Mouse (Mus musculus) CH12.LX (cell line): ENCODE data around the gene Gm10271. TPM values are rescaled to one million over a fixed set of nuclear protein-coding genes. Genes with fewer than 3 reads are reported as not detected.

Source experiments
- DNase-seq: peaks from one replicate; pipeline ENCODE4 v3.0.0-alpha.2; 2013; ENCODE audit errors: extremely low read depth
- H3K27ac ChIP-seq: 2 replicates; pipeline ENCODE4 v1.5.1; 2012; ENCODE audit warnings: low read depth, mild to moderate bottlenecking, control low read depth, moderate library complexity; ENCODE audit not compliant: insufficient read depth
- H3K27me3 ChIP-seq: replicated peaks from 2 replicates; pipeline ENCODE3; 2012; ENCODE audit warnings: inconsistent platforms
- H3K36me3 ChIP-seq, 2 experiments: replicated peaks in 1 of 2; 2 replicates each; pipeline versions ENCODE3 to v1.6.1; 2012; ENCODE audit warnings: inconsistent platforms in 1 of 2, low read length in 1 of 2, mild to moderate bottlenecking in 1 of 2, mixed read lengths in 1 of 2, moderate library complexity in 1 of 2; ENCODE audit not compliant: control insufficient read depth in 1 of 2, insufficient read depth in 1 of 2
- H3K4me1 ChIP-seq, 2 experiments: 2 replicates each; pipeline ENCODE4 v1.6.1; 2012; ENCODE audit warnings: inconsistent platforms in 1 of 2, moderate library complexity in 1 of 2; ENCODE audit not compliant: insufficient read depth in 2 of 2, control insufficient read depth in 1 of 2
- H3K4me2 ChIP-seq: 2 replicates; pipeline ENCODE4 v1.6.1; 2012; ENCODE audit warnings: low read depth, mild to moderate bottlenecking, control low read depth; ENCODE audit not compliant: poor library complexity, insufficient read depth, severe bottlenecking
- H3K4me3 ChIP-seq, 3 experiments: fragments of 150-350 bp in 1 of 3; sonication (generic) in 1 of 3; replicated peaks in 1 of 3; 2 replicates each; pipeline versions ENCODE3 to v1.5.1; 2011 to 2012; ENCODE audit warnings: low read depth in 2 of 3, low read length in 2 of 3, mild to moderate bottlenecking in 2 of 3, moderate library complexity in 2 of 3, control low read depth in 1 of 3, improper control_type of control experiment in 1 of 3, inconsistent platforms in 1 of 3, mixed read lengths in 1 of 3; ENCODE audit not compliant: poor library complexity in 1 of 3
- H3K79me2 ChIP-seq: replicated peaks from 2 replicates; pipeline ENCODE4 v1.6.1; 2012; ENCODE audit warnings: mild to moderate bottlenecking, moderate library complexity; ENCODE audit not compliant: control insufficient read depth, poor library complexity, insufficient read depth, severe bottlenecking; ENCODE audit errors: extremely low read depth
- H3K9ac ChIP-seq: 2 replicates; pipeline ENCODE4 v1.6.1; 2012; ENCODE audit warnings: low read depth, mild to moderate bottlenecking, control low read depth, moderate library complexity; ENCODE audit not compliant: insufficient read depth
- H3K9me3 ChIP-seq: replicated peaks from 2 replicates; pipeline ENCODE3; 2012; ENCODE audit warnings: low read length, inconsistent platforms, mixed read lengths
- BHLHE40 ChIP-seq: IDR thresholded peaks from 2 replicates; pipeline ENCODE4 v1.6.1; 2011; ENCODE audit warnings: mild to moderate bottlenecking, low read depth, low read length, improper control_type of control experiment
- CHD2 ChIP-seq: IDR thresholded peaks from 2 replicates; pipeline ENCODE4 v1.6.1; 2011; ENCODE audit warnings: low read length, improper control_type of control experiment
- E2F4 ChIP-seq: IDR thresholded peaks from 2 replicates; pipeline ENCODE4 v1.6.1; 2011; ENCODE audit warnings: low read depth, low read length, improper control_type of control experiment; ENCODE audit not compliant: insufficient replicate concordance
- EP300 ChIP-seq: IDR thresholded peaks from 2 replicates; pipeline ENCODE4 v1.6.1; 2011; ENCODE audit warnings: low read length, improper control_type of control experiment
- ETS1 ChIP-seq: conservative IDR thresholded peaks from 2 replicates; pipeline ENCODE4 v1.6.1; 2012; ENCODE audit warnings: low read depth, mild to moderate bottlenecking, inconsistent platforms, low read length, improper control_type of control experiment, moderate library complexity
- GABPA ChIP-seq: IDR thresholded peaks from 2 replicates; pipeline ENCODE4 v1.6.1; 2012; ENCODE audit warnings: low read depth, low read length, improper control_type of control experiment, inconsistent platforms; ENCODE audit not compliant: insufficient replicate concordance
- HCFC1 ChIP-seq: IDR thresholded peaks from 2 replicates; pipeline ENCODE4 v1.6.1; 2012; ENCODE audit warnings: low read depth, mild to moderate bottlenecking, inconsistent platforms, low read length, improper control_type of control experiment
- JUND ChIP-seq: conservative IDR thresholded peaks from 2 replicates; pipeline ENCODE4 v1.6.1; 2011; ENCODE audit warnings: low read depth, low read length, improper control_type of control experiment
- MAFK ChIP-seq: IDR thresholded peaks from 2 replicates; pipeline ENCODE4 v1.6.1; 2011; ENCODE audit warnings: low read length, improper control_type of control experiment; ENCODE audit not compliant: insufficient replicate concordance
- MAZ ChIP-seq: IDR thresholded peaks from 2 replicates; pipeline ENCODE4 v1.6.1; 2012; ENCODE audit warnings: low read depth, mild to moderate bottlenecking, inconsistent platforms, low read length, improper control_type of control experiment, moderate library complexity
- NELFE ChIP-seq: IDR thresholded peaks from 2 replicates; pipeline ENCODE4 v1.6.1; 2011; ENCODE audit warnings: low read depth, low read length, improper control_type of control experiment
- PAX5 ChIP-seq: IDR thresholded peaks from 2 replicates; pipeline ENCODE4 v1.6.1; 2012; ENCODE audit warnings: low read length, inconsistent platforms, mixed read lengths
- POLR2A ChIP-seq: IDR thresholded peaks from 2 replicates; pipeline ENCODE4 v1.6.1; 2011; ENCODE audit warnings: low read depth, mild to moderate bottlenecking, improper control_type of control experiment, low read length
- RAD21 ChIP-seq: IDR thresholded peaks from 2 replicates; pipeline ENCODE4 v1.6.1; 2011; ENCODE audit warnings: low read depth, mild to moderate bottlenecking, low read length, improper control_type of control experiment, moderate library complexity
- SIN3A ChIP-seq: IDR thresholded peaks from 2 replicates; pipeline ENCODE4 v1.6.1; 2012; ENCODE audit warnings: low read length, improper control_type of control experiment, inconsistent platforms
- USF1 ChIP-seq: IDR thresholded peaks from 2 replicates; pipeline ENCODE4 v1.6.1; 2014; ENCODE audit warnings: low read depth, mild to moderate bottlenecking, inconsistent platforms, low read length, improper control_type of control experiment
- ZC3H11A ChIP-seq: IDR thresholded peaks from 2 replicates; pipeline ENCODE4 v1.6.1; 2012; ENCODE audit warnings: low read depth, mild to moderate bottlenecking, inconsistent platforms, low read length, improper control_type of control experiment
- ZMIZ1 ChIP-seq: IDR thresholded peaks from 2 replicates; pipeline ENCODE4 v1.6.1; 2012; ENCODE audit warnings: low read depth, mild to moderate bottlenecking, inconsistent platforms, low read length, improper control_type of control experiment
- dilution Hi-C: fragments of 300-500 bp; cut with MboI; formaldehyde crosslinking; loops from 2 replicates; pipeline ENCODE4 v1.14.3; 2020; ENCODE audit warnings: low sequenced_read_pairs; ENCODE audit not compliant: extremely low pct_unique_long_range_greater_than_20kb, extremely low pct_ligation_motif_present
- in situ Hi-C: fragments of 300-500 bp; cut with MboI; formaldehyde crosslinking; loops from 3 replicates; pipeline ENCODE4 v1.14.3; 2019; ENCODE audit warnings: low sequenced_read_pairs, low pct_ligation_motif_present, low pct_unique_long_range_greater_than_20kb, mixed read lengths
- polyA plus RNA-seq: library from polyadenylated mRNA; unstranded; fragments of >175 nt; gene quantifications from 2 replicates; pipeline ENCODE4 v1.2.1, GENCODE M21; 2012; ENCODE audit warnings: low read depth; ENCODE audit not compliant: insufficient read length
- total RNA-seq, 2 experiments: library from RNA; depleted of rRNA; stranded (reverse); fragments of 300-350 nt in 1 of 2; fragments of >200 nt in 1 of 2; gene quantifications; 2 replicates each; pipeline ENCODE4 v1.2.3; 2012 to 2014

Gm10271 gene
- total and polyA plus RNA-seq, 3 experiments, result not detected

DNA sequence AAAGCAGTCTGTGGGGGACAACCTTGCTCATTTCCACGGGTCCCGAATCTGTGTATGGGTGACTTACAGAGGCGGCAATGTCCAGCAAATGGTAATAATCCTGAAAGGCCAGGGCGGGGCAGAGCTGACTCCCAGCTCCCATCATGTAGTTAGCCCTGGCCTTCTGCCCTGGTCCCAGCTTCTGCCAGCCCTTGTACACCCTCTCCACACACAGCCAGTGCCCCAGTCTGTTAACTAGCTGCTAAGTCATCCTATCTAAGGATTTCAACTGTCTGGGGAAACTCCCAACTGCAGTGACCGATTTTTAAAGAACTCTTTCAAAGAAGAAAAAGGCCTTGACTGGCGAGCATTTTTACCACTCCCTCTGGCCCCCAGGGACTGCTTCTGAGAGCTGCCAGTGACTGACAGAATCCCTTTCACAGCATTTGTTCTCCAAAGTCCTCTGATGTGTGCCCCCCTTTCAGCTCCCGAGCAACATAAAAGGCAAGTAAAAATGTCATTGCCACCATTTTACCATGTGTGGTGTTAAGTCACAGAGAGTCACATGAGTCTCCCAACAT, 46.0 kb upstream of the Gm10271 start:
- peak; percentile 69 for DNase-seq
- Histone ChIP-seq H3K9me3 (peaks cover 7% of the 10 kb centered on the region), H3K9ac (no peak overlapping the region), H3K4me1 (peaks cover 20 to 36% of the 10 kb centered on the region in 2 experiments)
- no peak for TF ChIP-seq JUND
- no peak for TF ChIP-seq NELFE
- TF ChIP-seq ETS1, result peak; percentile 23; the same call in 1 of the 2 replicates
- TF ChIP-seq BHLHE40, result peak; percentile 4; the same call in 1 of the 2 replicates
- TF ChIP-seq EP300, result 0 out of 2 replicates have a peak, but pooled peaks have one; percentile 6
- peak; percentile 47; the same call in 1 of the 2 replicates for TF ChIP-seq MAZ
- TF ChIP-seq CHD2, result no peak
- TF ChIP-seq, all 38 proteins: peak for 4
- no peak overlapping the region for H3K4me3 ChIP-seq
- H3K27me3 ChIP-seq, result no peaks in the 10 kb centered on the region
- in situ Hi-C loops (no loop called here), dilution Hi-C loops (no loop called here)
- H3K79me2 ChIP-seq, result no peaks in the 10 kb centered on the region
- peak overlapping the region; percentile 33 for H3K27ac ChIP-seq
- no peaks in the 10 kb centered on the region for H3K36me3 ChIP-seq
- H3K4me2 ChIP-seq, result peak overlapping the region; percentile 29

DNA sequence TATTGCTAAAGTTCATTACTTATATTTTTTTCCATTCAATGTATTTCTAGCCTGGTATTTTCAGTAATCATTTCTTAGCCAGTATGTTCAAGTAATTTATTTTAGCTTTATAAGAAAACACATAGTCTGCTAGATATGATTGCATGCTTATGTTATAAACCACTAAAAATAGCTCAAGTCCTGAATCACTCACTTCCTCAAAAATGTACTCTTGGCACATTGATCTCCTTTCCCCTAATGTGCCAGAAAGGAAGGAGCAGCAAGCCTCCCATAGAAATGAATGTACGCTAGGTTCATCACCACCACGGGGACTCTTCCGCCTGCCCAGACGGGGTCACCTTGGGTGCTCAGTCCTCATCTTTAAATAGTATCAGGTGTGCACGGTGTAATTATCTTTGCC, 42.2 kb upstream of the Gm10271 start:
- Histone ChIP-seq H3K4me2 (no peak overlapping the region), H3K27ac (no peak overlapping the region), H3K27me3 (no peaks in the 10 kb centered on the region)

More for the DNA sequence above, 42.2 kb upstream of the Gm10271 start:
- DNase-seq, result no peak
- H3K9me3 ChIP-seq, result peaks cover 7% of the 10 kb centered on the region
- H3K79me2 ChIP-seq, result no peaks in the 10 kb centered on the region
- no peak overlapping the region for H3K9ac ChIP-seq
- dilution Hi-C loops (no loop called here), in situ Hi-C loops (no loop called here)
- no peak for TF ChIP-seq E2F4
- TF ChIP-seq PAX5, result no peak
- TF ChIP-seq CHD2, result no peak
- TF ChIP-seq USF1, result no peak
- TF ChIP-seq HCFC1, result no peak
- no peak for TF ChIP-seq POLR2A
- TF ChIP-seq GABPA, result no peak
- no peak for TF ChIP-seq SIN3A
- TF ChIP-seq JUND, result no peak
- TF ChIP-seq MAFK, result no peak
- TF ChIP-seq ETS1, result no peak
- TF ChIP-seq RAD21, result no peak
- TF ChIP-seq ZC3H11A, result no peak
- TF ChIP-seq MAZ, result no peak
- no peak for TF ChIP-seq ZMIZ1
- no peaks in the 10 kb centered on the region for H3K36me3 ChIP-seq
- no peak overlapping the region for H3K4me3 ChIP-seq
- peaks cover 17 to 34% of the 10 kb centered on the region in 2 experiments for H3K4me1 ChIP-seq
